Mouse (Mus musculus) forebrain, embryonic 14.5 days (tissue): ENCODE data around the gene Smarce1. TPM values are rescaled to one million over a fixed set of nuclear protein-coding genes. Genes with fewer than 3 reads are reported as not detected.

Experiments
- ATAC-seq: fragments of 200-750 bp; cut with Nextera tagmentation; 2 replicates; pipeline ENCODE4 v1.8.0; 2017; ENCODE audit warnings: mild to moderate bottlenecking, moderate library complexity
- DNase-seq: peaks from one replicate; pipeline ENCODE4 v3.0.0-alpha.2; 2015; ENCODE audit warnings: low spot score
- H3K27ac ChIP-seq: fragments of 300-500 bp; sonication (generic); 2 replicates; pipeline ENCODE4 v1.5.1; 2014; ENCODE audit warnings: low read depth, mild to moderate bottlenecking, control low read depth, low read length, moderate library complexity
- H3K27me3 ChIP-seq: fragments of 300-500 bp; sonication (generic); replicated peaks from 2 replicates; pipeline ENCODE4 v1.6.1; 2014; ENCODE audit warnings: low read length, control low read depth, mixed read lengths; ENCODE audit not compliant: control insufficient read depth, insufficient read depth
- H3K36me3 ChIP-seq: fragments of 300-500 bp; sonication (generic); 2 replicates; pipeline ENCODE4 v1.6.1; 2014; ENCODE audit warnings: low read length, control low read depth; ENCODE audit not compliant: control insufficient read depth, insufficient read depth
- H3K4me1 ChIP-seq: fragments of 300-500 bp; sonication (generic); 2 replicates; pipeline ENCODE4 v1.6.1; 2014; ENCODE audit warnings: antibody characterized with exemption, low read length, control low read depth; ENCODE audit not compliant: control insufficient read depth, insufficient read depth
- H3K4me2 ChIP-seq: fragments of 300-500 bp; sonication (generic); 2 replicates; pipeline ENCODE4 v1.6.1; 2014; ENCODE audit warnings: mild to moderate bottlenecking, control low read depth, low read length
- H3K4me3 ChIP-seq: fragments of 300-500 bp; sonication (generic); 2 replicates; pipeline ENCODE4 v1.5.1; 2014; ENCODE audit warnings: low read depth, low read length, control low read depth
- H3K9ac ChIP-seq: fragments of 300-500 bp; sonication (generic); 2 replicates; pipeline ENCODE4 v1.6.1; 2014; ENCODE audit warnings: mild to moderate bottlenecking, low read length, control low read depth, moderate library complexity
- H3K9me3 ChIP-seq: fragments of 300-500 bp; sonication (generic); replicated peaks from 2 replicates; pipeline ENCODE4 v1.6.1; 2016; ENCODE audit warnings: low read length, control low read depth, mixed read lengths; ENCODE audit not compliant: control insufficient read depth
- WGBS: fragments of 180-500 bp; shearing (Covaris S2); extraction: QIAGEN DNeasy Blood & Tissue Kit; methylation state at CpG from one replicate; pipeline ENCODE4 v1.1.7; 2014; 5-methylcytosine and 5-hydroxymethylcytosine counted together
- polyA plus RNA-seq: library from polyadenylated mRNA; unstranded; fragments of >200 nt; fragmentation: Nextera tagmentation; extraction: Ambion mirVana; gene quantifications from 2 replicates; pipeline ENCODE4 v1.2.1, GENCODE M21; 2014

The Smarce1 gene
- polyA plus RNA-seq, 1 experiment from 2014 or later, result 214 TPM

DNA sequence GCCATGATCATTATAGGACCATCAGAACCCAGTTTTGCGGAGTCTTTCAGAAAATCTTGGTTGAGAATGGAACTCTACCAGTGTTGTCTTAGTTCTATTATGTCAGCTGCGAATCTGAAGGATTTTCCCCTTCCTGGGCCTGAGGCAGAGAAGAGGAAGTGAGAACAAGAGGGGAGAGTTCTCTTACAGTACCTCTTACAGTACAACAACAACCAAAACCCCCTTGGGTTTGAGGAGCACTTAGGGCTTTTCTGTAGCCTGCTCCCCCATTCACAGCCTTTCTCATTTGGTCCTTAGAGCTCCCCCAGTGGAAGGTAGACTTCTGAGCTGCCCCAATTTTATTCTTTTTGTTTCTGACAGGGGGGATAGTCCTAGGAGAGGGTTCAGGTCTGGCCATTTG is 44.0 kb downstream of the Smarce1 start:
- Histone ChIP-seq H3K4me3 (no peak overlapping the region), H3K27me3 (0 out of 2 replicates have a peak, but pooled peaks cover 2% of the 10 kb centered on the region), H3K27ac (no peak overlapping the region), H3K4me2 (no peak overlapping the region), H3K9ac (no peak overlapping the region), H3K4me1 (no peaks in the 10 kb centered on the region), H3K36me3 (no peaks in the 10 kb centered on the region), H3K9me3 (no peaks in the 10 kb centered on the region)
- DNase-seq (no peak), ATAC-seq (no peak)
- 70% methylated on average over 2 of the region's 2 CpGs for WGBS

DNA sequence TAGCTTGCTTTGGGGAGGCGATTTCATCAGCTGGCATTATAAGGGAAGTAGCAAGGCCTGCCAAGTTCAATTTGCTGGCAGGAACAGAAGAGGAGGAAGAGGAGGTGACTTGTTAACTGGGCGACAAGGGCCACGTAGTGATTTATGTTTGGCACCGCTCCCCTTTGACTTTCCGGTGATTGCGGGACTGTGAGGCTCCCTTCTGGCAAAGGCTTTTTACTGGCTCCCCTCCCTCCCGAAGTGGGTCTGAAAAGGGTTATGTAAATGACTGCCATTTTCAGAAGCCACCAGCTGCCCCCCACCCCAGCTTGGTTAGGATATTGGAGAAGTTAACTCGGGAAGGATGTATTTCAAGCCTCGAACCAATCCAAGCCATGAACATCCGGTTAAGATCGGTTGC is 48.2 kb downstream of the Smarce1 start:
- no peak overlapping the region for H3K4me3 ChIP-seq
- no peaks in the 10 kb centered on the region for H3K4me1 ChIP-seq
- no peak overlapping the region for H3K9ac ChIP-seq
- ATAC-seq (no peak), DNase-seq (no peak)
- no peaks in the 10 kb centered on the region for H3K36me3 ChIP-seq
- no peaks in the 10 kb centered on the region for H3K9me3 ChIP-seq
- no peak overlapping the region for H3K4me2 ChIP-seq
- H3K27me3 ChIP-seq, result no peaks in the 10 kb centered on the region
- 80% methylated on average over 11 of the region's 11 CpGs for WGBS
- no peak overlapping the region for H3K27ac ChIP-seq

DNA sequence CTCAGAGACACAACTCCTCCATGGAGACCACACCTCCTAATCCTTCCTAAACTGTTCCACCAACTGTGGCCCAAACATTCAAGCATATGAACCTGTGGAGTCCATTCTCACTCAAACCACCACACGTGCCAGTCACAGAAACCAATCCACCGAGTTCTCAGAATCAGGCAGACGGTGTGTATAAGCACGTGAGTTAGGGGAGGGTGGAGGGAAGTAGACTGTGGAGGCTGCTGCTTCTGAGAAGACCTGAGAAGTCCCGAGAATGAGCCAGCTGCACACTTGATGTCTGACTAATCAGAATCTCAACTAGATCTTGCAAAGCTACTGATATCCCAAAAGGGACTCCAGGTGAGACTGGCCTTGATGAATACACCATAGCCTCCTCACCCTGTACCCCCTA is 50.7 kb downstream of the Smarce1 start:
- WGBS, result 83% methylated on average over 5 of the region's 5 CpGs
- no peak for ATAC-seq
- Histone ChIP-seq H3K36me3 (no peaks in the 10 kb centered on the region), H3K27ac (no peak overlapping the region), H3K27me3 (no peaks in the 10 kb centered on the region), H3K4me3 (no peak overlapping the region), H3K4me1 (no peaks in the 10 kb centered on the region), H3K9me3 (no peaks in the 10 kb centered on the region), H3K9ac (no peak overlapping the region), H3K4me2 (no peak overlapping the region)
- no peak for DNase-seq

DNA sequence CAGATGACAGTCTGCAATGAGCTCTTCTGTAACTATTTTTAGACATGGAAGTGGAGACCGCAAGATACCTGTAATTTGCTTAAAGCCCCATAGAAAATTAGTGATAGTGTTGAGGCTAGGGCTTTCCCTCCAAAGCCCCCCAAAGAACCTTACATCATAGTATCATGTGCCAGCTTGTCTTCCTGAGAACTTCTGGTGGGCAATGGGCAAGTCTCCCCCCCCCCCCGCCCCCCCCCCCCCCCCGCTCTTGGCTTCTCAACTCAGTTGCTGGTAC is 53.0 kb downstream of the Smarce1 start:
- Histone ChIP-seq H3K36me3 (no peaks in the 10 kb centered on the region), H3K4me1 (no peaks in the 10 kb centered on the region), H3K27me3 (no peaks in the 10 kb centered on the region), H3K9me3 (no peaks in the 10 kb centered on the region), H3K4me3 (no peak overlapping the region), H3K4me2 (no peak overlapping the region), H3K9ac (no peak overlapping the region), H3K27ac (no peak overlapping the region)
- ATAC-seq (no peak), DNase-seq (no peak)
- 62% methylated on average over 2 of the region's 3 CpGs for WGBS

DNA sequence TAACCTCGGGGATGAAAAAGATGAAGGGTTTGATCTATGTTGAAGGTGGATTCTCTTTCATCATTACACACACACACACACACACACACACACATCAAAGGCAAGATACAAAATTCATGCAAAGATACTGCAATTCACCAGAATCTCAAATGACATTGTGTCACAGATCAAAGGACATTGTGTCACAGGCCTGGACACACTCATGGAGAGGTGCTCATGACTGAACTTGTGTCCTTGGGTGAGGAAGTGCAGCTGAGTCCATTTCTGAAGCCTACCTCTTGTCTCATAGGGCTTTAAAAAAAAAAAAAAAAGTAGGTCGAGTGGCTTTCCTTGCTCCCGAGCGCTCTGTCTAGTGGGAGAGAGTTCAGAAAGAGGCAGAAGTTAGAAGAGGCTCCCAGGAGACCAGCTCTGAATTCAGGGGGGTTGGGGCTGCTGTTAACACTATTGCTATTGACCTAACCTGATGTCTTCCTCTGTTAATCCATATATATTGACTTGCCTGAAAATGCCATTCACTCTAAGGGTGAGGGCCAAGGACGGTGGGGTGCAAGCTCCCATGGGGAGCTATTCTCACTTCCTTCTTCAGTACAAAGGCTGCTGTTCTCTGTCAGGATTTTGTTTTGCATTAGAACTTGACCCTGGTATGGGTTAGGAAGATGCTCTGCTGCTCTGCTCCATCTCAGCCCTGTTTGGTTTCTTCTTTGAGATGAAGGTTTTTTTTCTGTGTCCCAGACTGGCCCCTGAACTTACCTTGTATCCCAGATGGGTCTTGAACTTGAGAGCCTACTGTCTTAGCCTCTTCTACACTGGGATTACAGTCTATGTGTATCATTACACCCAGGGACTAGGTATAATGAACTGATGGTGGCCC is 53.5 kb downstream of the Smarce1 start:
- Histone ChIP-seq H3K4me3 (no peak overlapping the region), H3K9me3 (no peaks in the 10 kb centered on the region), H3K27ac (no peak overlapping the region), H3K27me3 (no peaks in the 10 kb centered on the region), H3K4me2 (no peak overlapping the region), H3K4me1 (no peaks in the 10 kb centered on the region), H3K36me3 (no peaks in the 10 kb centered on the region), H3K9ac (no peak overlapping the region)
- ATAC-seq (no peak), DNase-seq (no peak)
- 75% methylated on average over 5 of the region's 5 CpGs for WGBS

DNA sequence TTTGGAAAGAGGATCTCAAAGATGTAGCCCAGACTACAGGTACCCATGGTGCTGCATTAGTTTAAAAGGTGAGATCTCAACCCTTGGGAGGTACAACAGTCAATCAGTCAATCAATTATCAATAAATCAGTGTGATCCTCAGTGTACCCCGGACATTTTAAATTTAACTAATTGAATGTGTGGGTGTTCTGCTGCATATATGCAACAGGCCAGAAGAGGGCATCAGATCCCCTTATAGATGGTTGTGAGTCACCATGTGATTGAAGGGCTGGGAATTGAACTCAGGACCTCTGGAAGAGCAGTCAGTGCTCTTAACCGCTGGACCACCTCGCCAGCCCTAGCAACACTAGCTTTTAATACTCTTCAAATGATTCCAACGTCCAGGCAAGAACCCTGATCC is 58.8 kb downstream of the Smarce1 start:
- WGBS, result 80% methylated on average over 4 of the region's 4 CpGs
- no peak overlapping the region for H3K4me2 ChIP-seq
- no peak for ATAC-seq

DNA sequence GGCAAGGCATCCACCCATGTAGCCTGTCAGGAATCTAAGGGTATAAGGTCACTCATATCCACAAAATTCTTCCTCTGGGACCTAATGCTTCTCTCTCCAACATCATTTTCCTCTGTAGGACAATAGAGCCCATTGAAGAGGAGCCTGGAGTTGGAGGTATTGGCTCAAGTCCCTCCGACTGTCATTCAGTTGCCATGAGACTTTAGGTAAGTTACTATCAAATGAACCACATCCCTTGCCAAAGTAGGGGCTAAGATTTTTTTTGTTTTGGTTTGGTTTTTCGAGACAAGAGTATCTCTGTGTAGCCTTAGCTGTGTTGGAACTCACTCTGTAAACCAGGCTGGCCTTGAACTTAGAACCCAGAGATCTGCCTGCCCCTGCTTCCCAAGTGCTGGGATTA is 59.4 kb downstream of the Smarce1 start:
- no peaks in the 10 kb centered on the region for H3K36me3 ChIP-seq
- H3K9me3 ChIP-seq, result no peaks in the 10 kb centered on the region
- H3K4me3 ChIP-seq, result no peak overlapping the region
- H3K4me2 ChIP-seq, result no peak overlapping the region
- H3K27ac ChIP-seq, result no peak overlapping the region
- 74% methylated on average over 2 of the region's 2 CpGs for WGBS
- DNase-seq, result no peak
- H3K4me1 ChIP-seq, result no peaks in the 10 kb centered on the region
- H3K27me3 ChIP-seq, result no peaks in the 10 kb centered on the region
- ATAC-seq, result no peak
- H3K9ac ChIP-seq, result no peak overlapping the region

More for the DNA sequence above, 58.8 kb downstream of the Smarce1 start:
- Histone ChIP-seq H3K27me3 (no peaks in the 10 kb centered on the region), H3K4me3 (no peak overlapping the region), H3K9ac (no peak overlapping the region), H3K9me3 (no peaks in the 10 kb centered on the region), H3K27ac (no peak overlapping the region), H3K4me1 (no peaks in the 10 kb centered on the region), H3K36me3 (no peaks in the 10 kb centered on the region)
- DNase-seq, result no peak

DNA sequence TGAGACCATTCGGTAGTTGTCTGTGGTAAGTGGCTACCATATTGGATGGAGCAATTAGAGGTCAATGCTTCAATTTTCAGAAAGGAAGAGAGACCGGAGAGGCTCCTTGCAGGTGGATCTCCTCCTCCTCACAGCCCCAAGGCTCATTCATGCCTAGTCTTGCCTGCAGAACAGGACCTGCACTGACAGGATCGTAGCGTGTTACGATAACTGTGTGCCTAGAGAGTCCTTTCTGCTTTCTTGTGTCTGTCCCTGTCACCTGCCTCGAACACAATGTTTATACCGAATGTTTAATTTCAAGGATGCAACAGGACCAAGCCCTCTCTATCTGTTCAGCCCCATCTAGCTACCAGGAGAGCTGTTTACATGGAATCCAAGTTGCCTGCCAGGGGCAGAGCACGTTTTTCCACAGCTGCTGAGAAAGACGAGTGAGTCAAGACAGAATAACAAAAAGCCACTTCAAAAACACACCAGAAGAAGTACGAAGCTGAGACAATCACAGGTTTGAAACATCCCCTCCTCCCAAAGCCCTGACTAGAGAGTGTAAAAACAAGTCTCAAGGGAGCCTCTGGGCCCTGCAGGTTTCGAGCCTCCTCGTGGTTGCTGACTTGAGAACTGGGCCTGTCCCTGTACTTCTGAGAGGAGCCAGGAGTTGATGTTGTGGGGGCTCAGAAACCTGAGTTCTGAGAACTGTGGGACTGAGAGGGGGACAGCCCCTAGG is 60.1 kb downstream of the Smarce1 start:
- no peaks in the 10 kb centered on the region for H3K9me3 ChIP-seq
- no peaks in the 10 kb centered on the region for H3K27me3 ChIP-seq
- H3K9ac ChIP-seq, result no peak overlapping the region
- H3K4me2 ChIP-seq, result no peak overlapping the region
- H3K27ac ChIP-seq, result no peak overlapping the region
- no peak overlapping the region for H3K4me3 ChIP-seq
- DNase-seq (no peak), ATAC-seq (no peak)
- H3K4me1 ChIP-seq, result no peaks in the 10 kb centered on the region
- 79% methylated on average over 12 of the region's 12 CpGs for WGBS
- no peaks in the 10 kb centered on the region for H3K36me3 ChIP-seq

DNA sequence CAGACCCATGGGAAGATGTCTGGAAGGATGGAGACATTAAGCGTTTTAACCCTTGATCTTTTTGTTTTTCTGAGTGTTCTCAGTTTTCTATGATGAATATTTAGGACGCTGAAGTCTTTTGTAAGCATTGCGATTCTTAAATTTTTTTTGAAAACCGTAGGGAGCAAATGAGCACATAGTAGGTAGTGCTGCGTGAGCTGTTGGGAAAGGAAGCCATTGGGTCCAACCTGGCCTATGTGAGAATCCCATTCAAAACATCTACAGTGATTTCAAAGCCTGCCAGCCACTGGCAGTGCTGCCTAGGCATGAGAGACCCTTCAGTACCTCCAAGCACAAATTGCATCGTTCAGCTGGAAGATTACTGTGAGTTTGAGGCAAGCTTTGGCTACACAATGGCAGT is 60.8 kb downstream of the Smarce1 start:
- H3K4me3 ChIP-seq, result no peak overlapping the region
- H3K9me3 ChIP-seq, result no peaks in the 10 kb centered on the region
- H3K4me1 ChIP-seq, result no peaks in the 10 kb centered on the region
- no peaks in the 10 kb centered on the region for H3K36me3 ChIP-seq
- no peaks in the 10 kb centered on the region for H3K27me3 ChIP-seq
- DNase-seq (no peak), ATAC-seq (no peak)
- no peak overlapping the region for H3K4me2 ChIP-seq
- 93% methylated on average over 6 of the region's 6 CpGs for WGBS
- no peak overlapping the region for H3K9ac ChIP-seq
- H3K27ac ChIP-seq, result no peak overlapping the region
